Mouse (Mus musculus): ENCODE results near the gene 4930402F06Rik. TPM values are rescaled to one million over a fixed set of nuclear protein-coding genes. Genes with fewer than 3 reads are reported as not detected.

Gene 4930402F06Rik
- total RNA-seq (2015) = not detected in 2 replicates
- not detected in 2 replicates for total RNA-seq (2017)

DNA sequence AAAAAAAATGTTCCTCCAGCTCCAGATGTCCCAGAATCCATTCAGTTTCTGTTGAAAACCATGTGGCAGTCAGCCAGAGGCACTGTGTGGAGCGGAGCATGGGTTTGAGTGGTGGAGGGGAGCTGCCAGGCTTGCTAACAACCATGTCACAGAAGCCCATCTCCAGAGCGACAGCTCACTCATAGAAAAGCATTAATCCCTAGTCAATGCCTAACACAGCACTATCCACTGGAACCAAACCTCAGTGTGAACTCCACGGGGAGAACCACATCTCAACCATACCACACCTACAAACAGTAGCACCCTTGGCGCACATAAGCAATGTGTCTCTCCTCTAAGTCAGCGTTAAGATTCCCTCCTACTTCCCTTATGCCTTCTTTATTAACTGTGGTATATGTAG, at the start of gene 4930402F06Rik:
4930402F06Rik (minus strand) TSS at position 80 of the 400 bp plus-strand sequence.
- ATAC-seq (ENCODE audit: poor library complexity, severe bottlenecking) = no peak

- ATAC-seq (ENCODE audit: poor library complexity, severe bottlenecking) = no peak
Measured at GRCm38 (mm10) chr2:35446300-35446699, 49.3 kb upstream of the 4930402F06Rik start.

GRCm38 (mm10) chr2:35445610-35446009, 48.6 kb upstream of the 4930402F06Rik start:
- peak; percentile 37 for ATAC-seq (ENCODE audit: poor library complexity, severe bottlenecking)

DNA sequence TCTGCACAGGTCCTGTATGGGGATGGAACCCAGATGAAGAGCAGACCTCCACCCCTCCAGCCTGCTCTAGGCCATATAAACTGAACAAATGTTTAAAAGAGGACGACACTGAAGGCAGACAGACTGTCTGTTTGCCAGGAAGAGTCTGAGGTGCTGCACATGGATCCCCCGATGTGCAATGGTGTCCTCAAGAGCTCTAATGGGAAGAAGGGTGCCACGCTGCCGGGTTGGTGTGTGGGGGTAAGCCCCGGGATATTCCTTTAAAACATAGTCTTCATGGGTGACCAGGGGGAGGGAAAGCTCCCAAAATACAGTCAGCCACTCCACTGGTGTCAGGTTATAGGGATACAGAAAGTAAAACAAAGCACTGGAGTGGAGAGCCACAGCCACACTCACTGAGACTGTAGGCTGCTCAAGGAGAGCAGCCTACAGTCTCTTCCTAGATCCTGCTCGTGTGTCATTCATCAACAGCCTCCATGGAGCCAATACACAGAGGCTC, 47.8 kb upstream of the 4930402F06Rik start:
- ATAC-seq (ENCODE audit: poor library complexity, severe bottlenecking) = no peak

DNA sequence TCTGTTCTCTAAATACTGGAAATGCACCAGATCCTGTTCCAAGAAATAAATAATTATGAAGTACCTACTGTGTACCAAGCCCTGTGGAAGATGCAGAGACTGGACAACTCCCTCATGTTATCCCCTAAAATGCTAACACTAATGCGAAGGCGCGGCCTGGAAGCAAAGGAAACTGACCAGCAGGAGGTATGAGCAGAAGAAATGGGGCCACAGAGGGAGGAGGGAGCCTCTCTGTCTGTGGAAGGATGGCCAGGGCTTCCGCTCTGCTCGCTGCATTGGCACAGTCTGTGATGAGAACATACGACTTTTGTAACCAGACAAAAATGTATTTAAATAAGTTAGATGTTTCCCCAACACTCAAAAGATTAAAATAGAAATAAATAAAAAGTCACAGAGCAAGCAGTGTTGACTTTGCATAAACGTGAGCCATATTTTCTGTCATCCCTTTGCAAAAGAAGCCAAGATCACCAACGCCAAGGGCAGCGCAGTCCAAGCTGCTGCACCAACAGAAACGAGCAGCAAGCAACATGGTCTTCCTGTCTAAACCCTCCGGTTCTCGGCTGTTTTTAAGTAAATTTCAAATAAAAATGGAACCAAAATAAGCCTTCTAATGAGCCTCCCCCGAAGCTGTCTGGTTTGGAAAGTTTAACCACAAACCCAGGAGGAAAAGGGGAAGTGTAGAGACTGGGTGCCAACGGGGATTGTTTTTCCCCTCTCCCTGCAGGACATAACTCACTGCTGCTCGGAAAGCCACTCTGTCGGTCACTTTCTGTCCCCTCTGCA, 47.2 kb upstream of the 4930402F06Rik start:
- peak; percentile 69 for ATAC-seq (ENCODE audit: poor library complexity, severe bottlenecking)

DNA sequence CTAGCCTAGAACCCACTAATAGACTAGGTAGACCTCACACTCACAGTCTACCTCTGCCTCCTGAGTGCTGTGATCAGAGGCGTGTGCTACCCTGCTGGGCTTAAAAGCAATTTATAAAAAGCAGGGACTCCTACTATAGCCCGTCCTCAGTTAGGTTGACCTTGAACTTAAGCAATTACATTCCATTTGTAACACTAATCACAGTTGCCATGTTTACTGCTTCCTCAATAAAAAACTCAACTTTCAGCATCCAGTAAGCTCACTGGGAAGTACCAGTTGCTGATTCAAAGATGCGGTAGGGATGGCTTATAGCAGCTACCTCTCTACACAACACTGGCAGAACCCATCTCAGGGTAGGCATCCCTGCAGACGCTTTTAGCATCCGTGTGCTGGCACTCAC, 46.4 kb upstream of the 4930402F06Rik start:
- ATAC-seq (ENCODE audit: poor library complexity, severe bottlenecking) = no peak

- no peak for ATAC-seq (ENCODE audit: poor library complexity, severe bottlenecking)
Measured at GRCm38 (mm10) chr2:35442079-35442478, 45.1 kb upstream of the 4930402F06Rik start.

- ATAC-seq (ENCODE audit: poor library complexity, severe bottlenecking) = no peak
Measured at GRCm38 (mm10) chr2:35441419-35441818, 44.4 kb upstream of the 4930402F06Rik start.

DNA sequence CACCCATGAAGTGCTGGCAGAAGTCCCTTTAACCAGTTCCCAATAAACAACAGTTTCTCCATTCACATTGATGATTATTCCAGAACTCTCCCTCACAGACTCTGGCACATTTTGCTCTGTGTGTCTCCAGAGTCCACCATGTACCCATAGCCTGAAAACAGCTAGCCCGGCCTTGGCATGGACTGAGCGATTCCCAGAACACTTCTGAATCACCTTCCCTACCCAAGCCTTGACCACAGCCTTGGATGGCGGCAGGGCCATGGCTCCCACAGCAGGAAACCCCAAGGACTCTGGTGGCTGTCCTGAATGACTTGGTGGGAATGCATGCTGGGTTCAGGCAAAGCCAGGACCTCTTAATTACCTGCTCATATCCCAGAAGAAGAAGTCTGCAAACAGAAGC, 43.5 kb upstream of the 4930402F06Rik start:
- ATAC-seq (ENCODE audit: poor library complexity, severe bottlenecking) = no peak

DNA sequence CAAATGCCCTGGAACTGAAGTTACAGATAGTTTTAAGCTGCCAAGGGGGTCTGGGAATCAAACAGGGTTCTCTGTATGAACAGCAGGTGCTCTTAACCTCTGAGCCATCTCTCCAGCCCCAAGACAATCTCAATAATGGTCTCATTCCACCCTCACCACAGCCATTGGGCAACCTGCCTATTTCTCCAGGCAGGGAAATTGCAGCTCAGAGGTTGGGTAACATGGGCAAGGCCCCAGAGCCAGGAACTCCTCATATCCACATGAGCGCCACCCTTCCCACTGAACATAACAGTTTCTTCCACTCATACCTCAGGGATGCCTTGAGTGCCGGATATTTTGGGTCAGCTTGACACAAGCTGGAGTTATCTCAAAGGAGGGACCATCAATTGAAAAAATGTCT, 40.8 kb upstream of the 4930402F06Rik start:
- peak; percentile 84 for ATAC-seq (ENCODE audit: poor library complexity, severe bottlenecking)

DNA sequence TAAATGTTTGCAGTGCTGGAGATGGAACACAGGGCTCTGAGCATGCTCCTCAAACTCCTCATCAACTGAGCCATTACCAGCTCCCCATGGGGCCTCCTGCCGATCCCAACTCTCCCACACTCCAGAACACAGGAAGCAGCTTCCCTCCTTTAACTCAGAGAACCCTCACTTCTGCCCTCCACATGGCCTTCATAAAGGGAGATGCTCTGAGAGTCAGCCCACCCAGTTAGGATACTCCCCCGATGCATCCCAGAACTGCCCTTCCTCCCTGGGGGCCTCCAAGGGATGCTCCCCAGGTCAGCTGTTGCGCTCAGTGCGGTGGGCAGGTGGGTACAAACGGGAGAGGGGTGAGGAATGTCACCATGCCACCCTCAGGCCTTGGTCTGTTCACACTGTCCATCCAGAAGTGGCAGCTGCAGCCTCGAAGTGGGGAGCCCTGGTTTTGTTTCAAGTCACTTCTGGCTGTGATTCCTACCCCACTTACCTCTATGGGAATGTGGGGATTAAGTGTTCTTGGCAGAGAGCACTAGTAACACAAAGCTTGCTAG, 37.7 kb upstream of the 4930402F06Rik start:
- ATAC-seq (ENCODE audit: poor library complexity, severe bottlenecking) = no peak

DNA sequence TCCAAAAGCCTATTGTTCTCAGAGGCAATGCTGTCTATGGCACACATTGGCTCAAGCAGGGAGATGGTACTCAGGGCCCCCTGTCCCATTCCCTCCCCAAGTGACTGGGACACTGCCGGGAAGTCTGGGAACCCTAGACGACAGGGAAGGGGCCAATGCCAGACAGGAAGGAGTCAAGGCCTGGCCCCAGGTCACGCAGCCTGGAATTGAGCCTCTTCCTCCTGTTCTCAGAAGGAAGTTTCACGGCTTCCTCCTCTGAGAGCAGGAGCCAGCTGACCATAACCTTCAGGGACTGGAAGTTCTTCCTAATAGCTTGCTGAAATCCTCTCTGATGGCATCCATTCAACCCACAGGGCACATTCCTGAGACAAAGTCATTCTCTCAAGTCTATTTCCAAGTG, 36.5 kb upstream of the 4930402F06Rik start:
- ATAC-seq (ENCODE audit: poor library complexity, severe bottlenecking) = no peak

DNA sequence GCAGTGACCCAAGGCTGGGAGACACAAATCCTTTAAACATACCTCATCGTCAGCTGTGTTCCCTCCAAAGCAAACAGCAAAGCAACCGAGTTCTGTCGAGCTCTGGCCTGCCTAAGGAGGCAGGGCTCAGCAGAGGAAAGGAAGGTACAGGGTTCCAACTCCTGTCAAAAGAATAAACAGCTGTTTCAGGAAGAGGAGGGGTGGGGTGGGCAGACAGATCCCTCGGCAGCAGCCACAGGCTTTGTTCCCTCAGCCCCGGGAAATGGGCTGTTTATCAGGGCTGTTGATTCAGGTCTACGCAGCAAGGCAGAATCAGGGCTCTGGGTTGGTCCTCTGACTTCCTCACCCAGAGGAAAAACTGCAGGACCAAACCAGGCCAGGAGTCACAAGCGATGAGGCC, 35.5 kb upstream of the 4930402F06Rik start:
- no peak for ATAC-seq (ENCODE audit: poor library complexity, severe bottlenecking)

- ATAC-seq (ENCODE audit: poor library complexity, severe bottlenecking) = no peak
Measured at GRCm38 (mm10) chr2:35432011-35432410, 35.0 kb upstream of the 4930402F06Rik start.

DNA sequence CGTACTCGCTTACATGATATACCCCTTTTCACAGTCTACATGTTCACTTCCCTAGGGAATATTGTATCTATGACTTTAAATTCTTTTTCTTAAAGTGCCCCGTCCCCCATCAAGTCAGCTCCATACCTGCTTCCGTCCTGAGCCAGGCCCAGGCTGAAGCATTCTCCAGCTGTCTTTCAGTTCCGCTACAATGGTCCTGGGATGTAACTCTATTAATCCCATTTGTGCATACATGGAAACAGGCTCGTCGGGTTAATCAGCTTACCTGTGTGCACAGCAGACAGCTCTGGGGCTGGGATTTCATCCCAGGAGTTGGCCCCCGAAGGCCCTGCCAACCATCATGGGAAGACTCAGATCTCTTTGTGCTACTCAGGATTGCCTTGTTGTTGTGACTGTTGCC, 33.8 kb upstream of the 4930402F06Rik start:
- no peak for ATAC-seq (ENCODE audit: poor library complexity, severe bottlenecking)

DNA sequence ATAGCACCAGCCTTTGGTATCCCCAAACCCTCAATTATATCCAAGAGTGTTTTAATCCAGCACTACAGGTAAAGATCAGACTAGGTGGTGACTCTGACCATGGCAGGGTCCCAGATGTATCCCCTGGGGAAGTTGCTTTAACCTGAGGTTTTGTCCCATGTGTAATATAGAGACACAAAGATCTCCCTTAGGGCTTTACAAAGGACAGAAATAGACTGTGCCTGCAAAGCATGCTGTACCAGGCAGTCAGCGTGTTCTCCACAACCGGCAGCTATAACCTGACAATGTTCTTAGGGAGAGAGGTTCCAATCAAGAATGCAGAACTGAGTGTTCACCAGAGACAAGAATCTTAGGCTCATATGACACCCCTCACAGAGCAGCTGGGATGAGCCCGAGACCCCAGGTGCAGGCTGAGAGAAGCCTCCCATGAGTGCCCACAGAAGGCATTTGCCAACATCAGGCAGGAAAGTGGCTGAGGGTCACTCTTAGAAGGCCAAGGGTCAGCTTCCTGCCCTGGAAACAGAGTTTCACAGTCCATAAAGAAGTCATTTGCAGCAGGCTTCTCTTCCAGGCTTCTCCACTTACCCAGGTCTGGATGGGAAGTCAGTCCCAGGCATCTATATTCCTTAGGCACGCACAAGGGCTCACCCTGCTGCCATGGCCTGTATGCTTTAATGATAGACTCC, 31.8 kb upstream of the 4930402F06Rik start:
- no peak for ATAC-seq (ENCODE audit: poor library complexity, severe bottlenecking)

DNA sequence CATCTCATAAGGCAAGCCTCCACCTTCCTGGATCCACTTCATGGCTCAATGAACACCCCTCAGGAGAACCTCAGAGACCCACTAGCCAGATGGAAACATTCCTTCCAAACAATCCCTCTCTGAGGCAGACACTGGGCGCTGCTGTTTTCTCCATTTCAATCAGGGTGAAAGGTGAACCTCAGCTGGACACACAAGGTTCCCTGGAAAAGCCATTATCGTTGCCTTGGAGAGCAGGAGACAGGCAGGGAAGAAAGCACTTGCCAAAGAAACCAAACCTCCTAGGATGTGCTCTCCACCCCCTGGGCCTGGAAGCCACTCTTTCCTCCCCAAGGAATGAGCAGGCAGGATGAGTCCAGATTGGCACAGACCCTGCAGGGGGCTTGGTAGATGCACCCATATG, 30.6 kb upstream of the 4930402F06Rik start:
- no peak for ATAC-seq (ENCODE audit: poor library complexity, severe bottlenecking)

DNA sequence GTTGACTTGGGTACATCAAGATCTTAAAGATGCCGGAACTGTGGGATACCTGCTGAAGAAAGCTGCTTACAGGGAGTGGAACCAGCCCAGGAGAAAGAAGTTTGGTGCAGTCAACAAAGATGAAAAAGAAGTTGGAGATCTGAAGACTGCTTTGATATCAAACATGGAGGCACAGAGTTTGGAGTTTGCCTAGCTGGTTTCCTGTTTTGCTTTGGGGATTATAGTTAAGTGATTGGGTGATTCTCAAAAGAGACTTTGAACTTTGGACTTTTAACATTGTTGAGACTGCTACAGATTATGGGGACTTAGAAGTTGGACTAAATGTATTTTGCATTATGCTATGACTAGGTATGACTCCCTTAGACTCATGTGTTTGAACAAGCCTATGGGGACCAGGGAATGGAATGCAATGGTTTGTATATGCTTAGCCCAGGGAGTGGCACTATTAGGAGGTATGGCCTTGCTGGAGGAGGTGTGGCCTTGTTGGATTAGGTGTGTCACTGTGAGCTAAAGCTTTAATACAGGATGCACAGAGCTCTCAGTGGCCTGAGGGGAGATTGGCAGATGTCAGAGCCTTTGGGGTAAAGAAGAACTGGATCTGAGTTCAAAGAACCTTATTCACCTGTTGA, 26.9 kb upstream of the 4930402F06Rik start:
- no peak for ATAC-seq (ENCODE audit: poor library complexity, severe bottlenecking)

DNA sequence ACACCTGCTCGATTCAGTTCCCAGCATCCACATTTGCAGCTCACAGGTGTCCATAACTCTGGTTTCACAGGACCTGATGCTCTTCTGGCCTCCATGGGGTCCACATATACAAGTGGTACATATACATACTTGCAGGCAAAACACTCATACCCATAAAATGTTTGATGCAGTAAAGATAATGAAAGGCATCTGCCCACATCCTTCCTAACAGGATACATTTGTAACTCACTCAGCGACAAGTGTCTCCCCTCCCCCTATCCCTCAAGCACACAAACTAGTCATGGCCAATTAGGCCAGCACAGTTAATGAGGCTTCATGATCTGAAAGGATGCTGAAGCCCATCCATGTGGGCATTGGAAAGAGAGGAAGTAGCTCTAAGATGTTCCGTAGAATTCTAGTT, 25.4 kb upstream of the 4930402F06Rik start:
- 0 out of 2 replicates have a peak, but pooled peaks have one; percentile 18 for ATAC-seq (ENCODE audit: poor library complexity, severe bottlenecking)

GRCm38 (mm10) chr2:35420681-35421080, 23.7 kb upstream of the 4930402F06Rik start:
- ATAC-seq (ENCODE audit: poor library complexity, severe bottlenecking) = no peak

DNA sequence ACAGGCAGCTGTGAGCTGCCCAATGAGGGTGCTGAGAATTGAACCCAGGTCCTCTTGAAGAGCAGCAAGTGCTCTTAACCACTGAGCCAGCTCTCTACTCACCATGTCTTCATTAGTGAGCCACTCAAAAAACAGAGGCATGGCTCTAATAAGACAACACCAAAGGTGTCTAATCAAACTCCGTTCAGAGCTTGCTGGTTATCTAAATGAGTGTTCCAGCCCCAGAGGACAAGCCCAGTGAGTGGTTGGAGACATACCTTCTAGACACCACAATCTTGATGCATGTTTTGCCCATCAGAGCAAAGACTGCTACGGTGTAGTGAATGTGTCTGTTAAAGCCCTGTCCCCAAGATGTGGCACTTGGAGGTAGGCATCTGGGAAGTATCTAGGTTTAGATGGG, 22.7 kb upstream of the 4930402F06Rik start:
- no peak for ATAC-seq (ENCODE audit: poor library complexity, severe bottlenecking)

Data from megakaryocyte, adult 5-6 weeks (primary cell).